Mouse (Mus musculus): ENCODE measurements around the gene Cald1.
A peak's percentile ranks its signal among the peaks of the same experiment; 100 is the strongest.

Cald1 gene

GRCm38 (mm10) chr6:34598121-34599065 is at the start of gene Cald1:
Gene Cald1 (plus strand): TSS chr6:34598500.
- no peak for DNase-seq

- peak; percentile 67 to 84 for DNase-seq
Observed at GRCm38 (mm10) chr6:34549017-34549416, 49.3 kb upstream of the Cald1 start.

GRCm38 (mm10) chr6:34552489-34553157 is 45.7 kb upstream of the Cald1 start:
- no peak for DNase-seq

GRCm38 (mm10) chr6:34554291-34554997 is 43.9 kb upstream of the Cald1 start:
- no peak for DNase-seq

GRCm38 (mm10) chr6:34559521-34559920 is 38.8 kb upstream of the Cald1 start:
- no peak for DNase-seq

- peak; percentile 31 to 49 for DNase-seq
Observed at GRCm38 (mm10) chr6:34565176-34565880, 33.0 kb upstream of the Cald1 start.

- DNase-seq = no peak
Observed at GRCm38 (mm10) chr6:34567298-34567697, 31.0 kb upstream of the Cald1 start.

- no peak for DNase-seq
Observed at GRCm38 (mm10) chr6:34579504-34580068, 18.7 kb upstream of the Cald1 start.

- no peak for DNase-seq
Observed at GRCm38 (mm10) chr6:34583365-34583764, 14.9 kb upstream of the Cald1 start.

- peak; percentile 29 to 49 for DNase-seq
Observed at GRCm38 (mm10) chr6:34588066-34588465, 10.2 kb upstream of the Cald1 start.

- DNase-seq = no peak
Observed at GRCm38 (mm10) chr6:34590716-34591115, 7.6 kb upstream of the Cald1 start.

- peak; percentile 31 to 48 for DNase-seq
Observed at GRCm38 (mm10) chr6:34593353-34593752, 4.9 kb upstream of the Cald1 start.

- no peak for DNase-seq
Observed at GRCm38 (mm10) chr6:34597316-34597715, 984 bp upstream of the Cald1 start.

- DNase-seq = no peak
Observed at GRCm38 (mm10) chr6:34599171-34599570, 871 bp downstream of the Cald1 start.

GRCm38 (mm10) chr6:34599631-34600111 is 1.4 kb downstream of the Cald1 start:
- no peak for DNase-seq

- no peak for DNase-seq
Observed at GRCm38 (mm10) chr6:34600850-34601249, 2.5 kb downstream of the Cald1 start.

GRCm38 (mm10) chr6:34602091-34602490 is 3.8 kb downstream of the Cald1 start:
- DNase-seq = no peak

GRCm38 (mm10) chr6:34606407-34606806 is 8.1 kb downstream of the Cald1 start:
- no peak for DNase-seq

- DNase-seq = no peak
Observed at GRCm38 (mm10) chr6:34608603-34609002, 10.3 kb downstream of the Cald1 start.

- peak; percentile 22 to 35 for DNase-seq
Observed at GRCm38 (mm10) chr6:34609892-34610829, 11.9 kb downstream of the Cald1 start.

- no peak for DNase-seq
Observed at GRCm38 (mm10) chr6:34613122-34613521, 14.8 kb downstream of the Cald1 start.
